Mouse (Mus musculus): ENCODE measurements around the gene Fbxl19.

The Fbxl19 gene

GRCm38 (mm10) chr7:127817776-127818175 is 73.4 kb downstream of the Fbxl19 start:
- in situ Hi-C loops (cut with MboI; ENCODE audit: low pct_unique_long_range_greater_than_20kb in 1 of 2, low sequenced_read_pairs in 2 of 2, unreplicated experiment in 1 of 2) = no loop called here
